Mouse (Mus musculus) MEL (cell line): ENCODE results near the gene Cga.

ENCODE experiments used
- CHD1 ChIP-seq: IDR thresholded peaks from 2 replicates; pipeline ENCODE4 v1.6.1; 2012; ENCODE audit warnings: low read depth, mild to moderate bottlenecking, inconsistent platforms, low read length, improper control_type of control experiment
- CTCF ChIP-seq, 3 experiments: IDR thresholded peaks in 2 of 3; conservative IDR thresholded peaks in 1 of 3; 2 replicates each; pipeline ENCODE4 v1.5.1; 2011 to 2012; ENCODE audit warnings: low read length in 3 of 3, low read depth in 2 of 3, mild to moderate bottlenecking in 2 of 3, improper control_type of control experiment in 1 of 3, inconsistent platforms in 1 of 3, mixed read lengths in 1 of 3, moderate library complexity in 1 of 3; ENCODE audit not compliant: control insufficient read depth in 1 of 3, insufficient read depth in 1 of 3, poor library complexity in 1 of 3, severe bottlenecking in 1 of 3
- GATA1 ChIP-seq: IDR thresholded peaks from 2 replicates; pipeline ENCODE4 v1.6.1; 2011; ENCODE audit warnings: low read depth, low read length, improper control_type of control experiment
- KAT2A ChIP-seq: conservative IDR thresholded peaks from 2 replicates; pipeline ENCODE4 v1.6.1; 2012; ENCODE audit warnings: low read depth, low read length, improper control_type of control experiment, inconsistent platforms
- POLR2A ChIP-seq, 2 experiments: IDR thresholded peaks; 2 replicates each; pipeline ENCODE4 v1.6.1; 2011 to 2012; ENCODE audit warnings: low read length in 2 of 2, mild to moderate bottlenecking in 2 of 2, control low read depth in 1 of 2, improper control_type of control experiment in 1 of 2, low read depth in 1 of 2, moderate library complexity in 1 of 2; ENCODE audit not compliant: control insufficient read depth in 1 of 2, insufficient read depth in 1 of 2, poor library complexity in 1 of 2
- TCF12 ChIP-seq: IDR thresholded peaks from 2 replicates; pipeline ENCODE4 v1.6.1; 2014; ENCODE audit warnings: low read depth, mild to moderate bottlenecking, inconsistent platforms, low read length, improper control_type of control experiment, moderate library complexity
- USF1 ChIP-seq: IDR thresholded peaks from 2 replicates; pipeline ENCODE4 v1.6.1; 2014; ENCODE audit warnings: low read depth, mild to moderate bottlenecking, inconsistent platforms, low read length, improper control_type of control experiment, moderate library complexity

DNA sequence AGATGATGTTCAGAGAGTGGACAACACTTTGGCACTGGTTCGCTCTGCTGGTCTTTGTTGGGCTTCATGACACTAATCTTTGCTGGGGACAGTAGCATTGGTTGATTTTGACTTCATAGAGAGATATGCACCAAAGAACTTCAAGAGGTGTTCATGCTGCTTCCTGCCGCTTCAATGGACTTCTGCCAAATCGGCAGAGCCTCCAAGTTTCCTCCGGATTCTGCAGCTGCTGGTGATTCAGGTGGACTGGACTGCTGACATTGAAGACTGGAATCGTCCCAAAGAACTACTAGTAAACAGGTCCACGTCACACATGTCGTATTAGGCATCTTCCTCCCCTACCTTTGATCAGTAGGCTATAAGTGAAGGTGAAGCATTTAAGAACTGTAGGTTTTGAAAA lies 41.5 kb upstream of the Cga start:
- no peak for TF ChIP-seq CTCF (IDR thresholded peaks at IDR 0.05 in 2 of 3, conservative IDR thresholded peaks at IDR 0.05 in 1 of 3; ENCODE audit: control insufficient read depth in 1 of 3, insufficient read depth in 1 of 3, low read depth in 2 of 3, low read length in 3 of 3, poor library complexity in 1 of 3, severe bottlenecking in 1 of 3)
- no peak for TF ChIP-seq TCF12
- no peak for TF ChIP-seq USF1
- TF ChIP-seq KAT2A, result no peak
- TF ChIP-seq CHD1, result no peak
- TF ChIP-seq POLR2A (IDR thresholded peaks at IDR 0.05; ENCODE audit: control insufficient read depth in 1 of 2, insufficient read depth in 1 of 2, low read depth in 1 of 2, low read length in 2 of 2, poor library complexity in 1 of 2), result no peak
- TF ChIP-seq GATA1, result no peak
